Mouse (Mus musculus): ENCODE data around the gene Olfr887. TPM values are rescaled to one million over a fixed set of nuclear protein-coding genes. Genes with fewer than 3 reads are reported as not detected.

Gene Olfr887
- not detected in 2 replicates for polyA plus RNA-seq (2015; fragmentation: Nextera tagmentation; extraction: Ambion mirVana)

DNA sequence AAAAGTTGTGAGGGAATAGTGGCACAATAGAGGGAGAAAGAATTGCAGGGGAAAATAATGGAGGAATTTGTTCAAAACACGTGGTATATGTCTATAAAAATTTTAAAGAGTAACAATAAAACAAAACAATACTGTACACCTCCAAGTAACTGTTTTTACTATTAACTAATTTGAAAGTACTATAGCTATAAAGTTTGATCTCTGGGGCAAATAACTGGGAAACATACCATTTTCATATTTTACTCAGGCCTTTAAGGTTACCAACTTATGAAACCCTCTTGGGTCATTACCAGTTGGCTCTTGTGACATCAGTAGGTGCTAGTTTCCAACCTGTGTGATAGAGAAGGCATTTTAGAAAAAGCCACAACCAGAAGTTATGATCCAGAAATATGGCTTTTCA, at the start of gene Olfr887:
Gene Olfr887, plus strand, starts transcription at position 301 of the 400 bp plus-strand sequence.
- no peak within 1 kb of the TSS for H3K4me2 ChIP-seq (replicated peaks)
- no peak within 1 kb of the TSS for H3K4me3 ChIP-seq (replicated peaks)
- H3K4me1 ChIP-seq, result no peaks in the 10 kb centered on the region
- 87% methylated on average over 1 of the region's 1 CpGs for WGBS
- no peak within 1 kb of the TSS for H3K27ac ChIP-seq (replicated peaks)
- ATAC-seq (ENCODE audit: insufficient number of reproducible peaks, low FRiP score, low TSS enrichment, low read depth), result no peak
- no peaks in the 10 kb centered on the region for H3K9me3 ChIP-seq (replicated peaks)
- no peaks in the 10 kb centered on the region for H3K27me3 ChIP-seq
- H3K36me3 ChIP-seq, result no peaks in the 10 kb centered on the region
- H3K9ac ChIP-seq, result no peak within 1 kb of the TSS

DNA sequence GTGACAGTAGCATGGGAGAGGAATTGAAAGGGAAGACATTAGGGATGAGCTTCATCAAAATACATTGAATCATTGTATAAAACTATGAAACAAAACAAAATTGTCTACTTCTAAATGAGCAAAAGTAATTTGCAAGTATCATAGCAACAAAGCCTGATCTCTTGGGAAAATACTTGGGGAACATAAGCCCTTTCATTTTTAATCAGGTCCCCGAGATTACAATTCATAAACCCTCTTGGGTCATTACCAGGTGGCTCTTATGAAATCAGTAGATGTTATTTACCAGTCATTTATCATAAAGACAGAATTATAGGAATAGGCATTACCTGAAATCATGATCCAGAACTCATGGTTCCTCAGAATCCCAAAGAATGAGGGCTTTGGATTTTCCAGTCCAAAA, 37.6 kb upstream of the Olfr887 start, which contains the start of gene Olfr884:
Gene Olfr884, plus strand, starts transcription at position 301 of the 400 bp plus-strand sequence.
- Histone ChIP-seq H3K4me2 (replicated peaks) (no peak within 1 kb of the TSS), H3K9me3 (replicated peaks) (no peaks in the 10 kb centered on the region), H3K4me1 (no peaks in the 10 kb centered on the region), H3K9ac (no peak within 1 kb of the TSS), H3K27ac (replicated peaks) (no peak within 1 kb of the TSS), H3K36me3 (no peaks in the 10 kb centered on the region), H3K4me3 (replicated peaks) (no peak within 1 kb of the TSS), H3K27me3 (no peaks in the 10 kb centered on the region)
- 56% methylated on average over 1 of the region's 1 CpGs for WGBS
- ATAC-seq (ENCODE audit: insufficient number of reproducible peaks, low FRiP score, low TSS enrichment, low read depth), result no peak

DNA sequence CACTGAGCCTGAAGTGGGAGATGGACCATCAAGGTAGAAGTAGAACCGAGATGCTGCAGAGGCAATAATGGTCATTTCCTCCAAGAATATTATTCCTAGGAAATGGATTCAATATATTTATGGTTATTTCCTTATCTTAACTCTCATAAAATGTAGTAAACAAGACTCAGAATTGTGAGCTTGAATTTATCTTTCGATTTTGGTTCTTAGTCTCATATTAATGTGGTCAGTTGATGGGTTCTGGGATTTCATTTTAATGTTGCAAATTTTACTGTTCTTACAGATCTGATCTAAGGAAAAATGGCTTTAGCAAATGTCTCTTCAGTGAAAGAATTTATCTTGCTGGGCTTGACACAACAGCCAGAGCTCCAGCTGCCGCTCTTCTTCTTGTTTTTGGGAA, 22.9 kb upstream of the Olfr887 start, which contains the start of gene Olfr885:
Gene Olfr885, plus strand, starts transcription at position 301 of the 400 bp plus-strand sequence.
- H3K4me1 ChIP-seq, result no peaks in the 10 kb centered on the region
- WGBS, result 87% methylated on average over 3 of the region's 3 CpGs

DNA sequence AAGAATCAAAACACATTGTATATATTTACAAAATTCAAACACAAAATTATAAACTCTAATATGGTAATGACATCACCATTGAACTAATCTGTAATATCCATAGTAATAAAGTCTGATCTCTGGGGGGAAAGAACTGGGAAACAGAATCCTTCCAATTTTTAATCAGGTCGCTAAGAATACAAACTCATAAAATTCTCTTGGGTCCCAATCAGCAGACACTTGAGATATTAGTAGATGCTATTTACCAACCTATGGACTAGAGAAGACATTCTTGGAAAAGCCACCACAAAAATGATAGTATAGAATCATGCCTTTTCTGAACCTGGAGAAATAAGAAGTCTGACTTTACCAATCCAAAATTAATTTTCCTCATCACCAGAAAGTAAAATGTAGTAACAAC, 24.0 kb downstream of the Olfr887 start, which contains the start of gene Olfr888:
Gene Olfr888, plus strand, starts transcription at position 301 of the 400 bp plus-strand sequence.
- H3K9me3 ChIP-seq (replicated peaks), result no peaks in the 10 kb centered on the region
- no peak within 1 kb of the TSS for H3K9ac ChIP-seq
- WGBS, result 78% methylated on average over 1 of the region's 1 CpGs
- H3K27ac ChIP-seq (replicated peaks), result no peak within 1 kb of the TSS
- no peak for ATAC-seq (ENCODE audit: insufficient number of reproducible peaks, low FRiP score, low TSS enrichment, low read depth)
- H3K27me3 ChIP-seq, result no peaks in the 10 kb centered on the region
- no peaks in the 10 kb centered on the region for H3K36me3 ChIP-seq
- H3K4me2 ChIP-seq (replicated peaks), result no peak within 1 kb of the TSS
- no peak within 1 kb of the TSS for H3K4me3 ChIP-seq (replicated peaks)
- H3K4me1 ChIP-seq, result no peaks in the 10 kb centered on the region

More for the DNA sequence above, 22.9 kb upstream of the Olfr887 start, which contains the start of gene Olfr885:
- Histone ChIP-seq H3K36me3 (no peaks in the 10 kb centered on the region), H3K27me3 (no peaks in the 10 kb centered on the region), H3K27ac (replicated peaks) (no peak within 1 kb of the TSS), H3K9me3 (replicated peaks) (no peaks in the 10 kb centered on the region), H3K4me2 (replicated peaks) (no peak within 1 kb of the TSS), H3K9ac (no peak within 1 kb of the TSS), H3K4me3 (replicated peaks) (no peak within 1 kb of the TSS)
- no peak for ATAC-seq (ENCODE audit: insufficient number of reproducible peaks, low FRiP score, low TSS enrichment, low read depth)

DNA sequence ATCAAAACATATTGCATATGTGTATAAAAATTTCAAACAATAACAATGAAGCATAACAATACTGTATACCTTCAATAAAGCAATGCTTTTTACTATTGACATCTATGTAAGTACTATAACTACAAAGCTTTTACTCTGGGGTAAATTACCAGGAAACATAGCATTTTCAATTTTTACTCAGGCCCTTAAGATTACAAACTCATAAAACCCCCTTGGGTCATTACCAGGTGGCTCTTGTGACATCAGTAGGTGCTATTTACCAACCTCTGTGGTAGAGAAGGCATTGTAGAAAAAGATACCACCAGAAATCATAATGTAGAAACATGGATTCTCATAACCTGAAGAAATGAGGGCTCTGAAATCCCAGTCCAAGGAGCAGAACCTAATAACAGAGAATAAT, 31.0 kb downstream of the Olfr887 start, which contains the start of gene Olfr889:
Gene Olfr889, plus strand, starts transcription at position 301 of the 400 bp plus-strand sequence.
- no peaks in the 10 kb centered on the region for H3K27me3 ChIP-seq
- H3K27ac ChIP-seq (replicated peaks), result no peak within 1 kb of the TSS
- no peaks in the 10 kb centered on the region for H3K9me3 ChIP-seq (replicated peaks)
- no peak for ATAC-seq (ENCODE audit: insufficient number of reproducible peaks, low FRiP score, low TSS enrichment, low read depth)
- H3K4me2 ChIP-seq (replicated peaks), result no peak within 1 kb of the TSS
- no peak within 1 kb of the TSS for H3K9ac ChIP-seq
- H3K4me3 ChIP-seq (replicated peaks), result no peak within 1 kb of the TSS
- H3K4me1 ChIP-seq, result no peaks in the 10 kb centered on the region
- H3K36me3 ChIP-seq, result no peaks in the 10 kb centered on the region

Other genes starting within 250 kb of the Olfr887 start
- 0.22 and 0.28 TPM in 2 replicates for gene Olfr877, start 229.8 kb upstream of the Olfr887 start, polyA plus RNA-seq (2015; fragmentation: Nextera tagmentation; extraction: Ambion mirVana)
- gene Olfr145, start 187.3 kb upstream of the Olfr887 start, polyA plus RNA-seq (2015; fragmentation: Nextera tagmentation; extraction: Ambion mirVana), result 0.16 and 0.19 TPM in 2 replicates
- 0.09 and 0.35 TPM in 2 replicates for gene Olfr878, start 166.2 kb upstream of the Olfr887 start, polyA plus RNA-seq (2015; fragmentation: Nextera tagmentation; extraction: Ambion mirVana)
- gene Olfr881, start 92.2 kb upstream of the Olfr887 start, polyA plus RNA-seq (2015; fragmentation: Nextera tagmentation; extraction: Ambion mirVana), result 0.11 TPM in 1 of 2 replicates, not detected in the other
- gene Olfr883, start 58.3 kb upstream of the Olfr887 start, polyA plus RNA-seq (2015; fragmentation: Nextera tagmentation; extraction: Ambion mirVana), result not detected in 2 replicates
- 0.33 TPM in 1 of 2 replicates, not detected in the other for gene Olfr884, start 37.5 kb upstream of the Olfr887 start, polyA plus RNA-seq (2015; fragmentation: Nextera tagmentation; extraction: Ambion mirVana)
- gene Olfr885, start 22.8 kb upstream of the Olfr887 start, polyA plus RNA-seq (2015; fragmentation: Nextera tagmentation; extraction: Ambion mirVana), result 0.23 TPM in 1 of 2 replicates, not detected in the other
- not detected in 2 replicates for gene Olfr888, start 24.1 kb downstream of the Olfr887 start, polyA plus RNA-seq (2015; fragmentation: Nextera tagmentation; extraction: Ambion mirVana)
- 0.12 TPM in 2 replicates for gene Olfr889, start 31.1 kb downstream of the Olfr887 start, polyA plus RNA-seq (2015; fragmentation: Nextera tagmentation; extraction: Ambion mirVana)
- gene Olfr890, start 58.4 kb downstream of the Olfr887 start, polyA plus RNA-seq (2015; fragmentation: Nextera tagmentation; extraction: Ambion mirVana), result 0.05 TPM in 1 of 2 replicates, not detected in the other
- not detected in 2 replicates for gene Olfr891, start 96.7 kb downstream of the Olfr887 start, polyA plus RNA-seq (2015; fragmentation: Nextera tagmentation; extraction: Ambion mirVana)
- 0.16 TPM in 1 of 2 replicates, not detected in the other for gene Olfr893, start 124.3 kb downstream of the Olfr887 start, polyA plus RNA-seq (2015; fragmentation: Nextera tagmentation; extraction: Ambion mirVana)
- not detected in 2 replicates for gene Olfr894, start 134.0 kb downstream of the Olfr887 start, polyA plus RNA-seq (2015; fragmentation: Nextera tagmentation; extraction: Ambion mirVana)
- gene Olfr143, start 168.7 kb downstream of the Olfr887 start, polyA plus RNA-seq (2015; fragmentation: Nextera tagmentation; extraction: Ambion mirVana), result not detected in 2 replicates
- not detected in 2 replicates for gene Olfr895, start 183.8 kb downstream of the Olfr887 start, polyA plus RNA-seq (2015; fragmentation: Nextera tagmentation; extraction: Ambion mirVana)
- not detected in 2 replicates for gene Olfr896-ps1, start 207.0 kb downstream of the Olfr887 start, polyA plus RNA-seq (2015; fragmentation: Nextera tagmentation; extraction: Ambion mirVana)
- gene Olfr25, start 245.0 kb downstream of the Olfr887 start, polyA plus RNA-seq (2015; fragmentation: Nextera tagmentation; extraction: Ambion mirVana), result 0.20 TPM in 1 of 2 replicates, not detected in the other

Measured in embryonic facial prominence, embryonic 15.5 days (tissue).